Mouse (Mus musculus) mature B cell (primary cell): ENCODE data around the gene Iqcf4.
"Not testable (repeated sequence)": the region's sequence is repeated elsewhere in the genome, so short reads cannot be mapped to it uniquely, and the experiment has no call there.

Experiments used
- in situ Hi-C: fragments of 300-500 bp; cut with MboI; formaldehyde crosslinking; loops from 2 replicates; pipeline ENCODE4 v1.14.3; 2019

Iqcf4 gene

DNA sequence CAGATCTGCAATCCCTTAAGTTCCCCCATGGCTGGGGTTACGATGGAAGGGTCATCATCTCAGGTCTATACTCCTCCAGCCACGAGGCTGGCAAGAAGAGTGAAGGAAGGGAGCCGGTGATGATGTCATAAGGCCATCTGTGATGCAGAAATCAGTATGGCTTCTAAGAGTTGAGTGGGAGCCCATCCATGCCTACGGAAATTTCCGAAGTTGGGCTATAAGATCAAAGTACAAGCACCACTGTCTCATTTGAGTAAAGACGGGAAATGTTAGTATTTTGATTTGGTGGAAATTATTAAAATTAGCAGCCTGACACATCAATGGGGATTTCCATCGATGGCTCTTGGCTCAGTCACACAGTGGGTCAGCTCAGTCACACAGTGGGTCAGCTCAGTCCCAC, at the start of gene Iqcf4:
Gene Iqcf4, minus strand, starts transcription at position 101 of the 400 bp plus-strand sequence.
- in situ Hi-C loops = no loop called here

DNA sequence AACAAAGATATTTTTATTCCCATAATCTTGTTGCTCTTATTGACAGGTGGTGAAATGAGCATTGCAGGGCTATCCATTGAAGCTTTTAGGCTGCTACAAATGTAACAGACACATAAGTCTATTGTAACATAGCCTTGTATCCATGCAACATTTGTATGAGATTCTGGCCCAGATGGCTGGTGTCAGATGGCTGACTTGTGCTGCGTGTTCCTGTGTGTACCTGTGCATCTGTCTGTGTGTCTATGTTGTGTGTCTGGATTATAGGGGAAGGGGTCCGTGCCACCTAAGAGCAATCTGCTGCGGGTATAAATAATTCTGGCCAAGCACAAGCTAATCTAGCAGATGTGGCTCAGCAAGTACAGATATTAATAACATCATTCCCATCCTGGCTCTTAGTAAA, 46.7 kb upstream of the Iqcf4 start:
- in situ Hi-C loops = no loop called here

DNA sequence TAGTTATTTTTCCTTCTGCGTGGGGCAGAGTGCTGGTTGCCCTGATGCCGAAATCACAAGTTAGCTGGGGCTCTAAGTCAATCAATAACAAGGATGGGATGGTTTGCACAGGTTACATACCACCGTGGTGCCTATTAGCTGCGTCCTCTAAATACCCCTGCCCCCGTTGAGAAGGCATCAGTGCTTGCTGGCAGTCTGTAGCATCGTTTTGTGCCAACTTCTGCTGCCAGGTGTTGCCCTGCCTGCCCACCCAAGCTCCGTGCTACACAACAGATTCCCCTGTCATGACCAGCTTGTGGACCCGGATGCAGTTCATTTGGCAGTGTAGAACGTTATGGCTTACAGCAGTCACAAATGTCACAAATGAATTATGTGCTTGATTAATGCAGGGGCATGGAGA, 45.5 kb upstream of the Iqcf4 start:
- in situ Hi-C loops = no loop called here

DNA sequence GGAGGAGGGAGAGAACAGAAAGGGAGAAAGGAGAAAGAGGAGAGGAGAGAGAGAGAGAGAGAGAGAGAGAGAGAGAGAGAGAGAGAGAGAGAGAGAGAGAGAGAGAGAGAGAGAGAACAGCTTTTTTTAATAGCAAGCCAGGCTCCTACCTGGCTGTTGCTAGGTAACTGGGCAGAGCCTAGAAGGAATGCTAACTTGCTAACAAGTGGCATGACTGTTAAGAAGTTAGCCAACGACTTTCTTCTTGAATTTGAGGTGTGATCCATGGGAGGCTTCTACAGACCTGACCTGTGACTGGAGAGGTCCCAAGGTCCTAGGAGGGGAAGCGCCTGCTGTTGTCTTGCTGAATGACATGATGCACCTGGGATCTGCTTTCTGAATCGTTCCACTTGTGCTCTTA, 43.8 kb upstream of the Iqcf4 start:
- in situ Hi-C loops = no loop called here

DNA sequence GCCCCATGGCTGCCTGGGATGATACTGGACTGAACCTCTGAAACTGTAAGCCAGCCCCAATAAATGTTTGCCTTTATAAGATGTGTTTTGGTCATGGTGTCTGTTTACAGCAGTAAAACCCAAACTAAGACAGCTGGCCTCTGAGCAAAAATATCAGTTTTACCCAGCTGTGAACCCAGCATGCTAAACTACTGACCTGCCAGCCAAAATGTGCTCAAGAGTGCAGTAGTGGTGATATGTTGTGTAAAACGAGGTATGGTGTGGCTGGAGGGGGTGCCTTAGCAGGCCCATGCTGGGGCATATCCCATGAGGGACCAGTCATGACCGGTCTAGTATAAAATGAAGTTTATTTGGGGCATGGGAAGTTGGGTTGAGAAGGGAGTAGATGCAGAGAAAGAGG, 43.2 kb upstream of the Iqcf4 start:
- in situ Hi-C loops = no loop called here

DNA sequence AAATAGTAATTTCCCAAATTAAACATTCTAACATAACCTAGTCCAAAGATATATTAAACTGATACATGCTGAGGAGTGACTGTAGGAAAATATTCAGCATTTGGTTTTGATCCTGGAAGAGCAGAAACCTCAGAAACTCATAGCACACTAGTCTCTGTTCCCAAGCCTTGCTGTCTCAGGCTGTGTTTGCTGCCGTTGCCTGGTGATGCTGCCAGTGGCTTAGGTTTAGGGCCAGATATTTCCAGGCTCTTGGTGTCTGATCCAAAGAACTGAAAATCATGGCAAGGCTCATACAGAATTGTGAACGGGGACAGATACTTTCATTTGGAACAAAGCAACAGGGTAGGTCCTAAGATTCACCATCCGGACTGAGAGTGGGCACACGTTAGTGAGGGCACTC, 39.9 kb upstream of the Iqcf4 start:
- in situ Hi-C loops = no loop called here

DNA sequence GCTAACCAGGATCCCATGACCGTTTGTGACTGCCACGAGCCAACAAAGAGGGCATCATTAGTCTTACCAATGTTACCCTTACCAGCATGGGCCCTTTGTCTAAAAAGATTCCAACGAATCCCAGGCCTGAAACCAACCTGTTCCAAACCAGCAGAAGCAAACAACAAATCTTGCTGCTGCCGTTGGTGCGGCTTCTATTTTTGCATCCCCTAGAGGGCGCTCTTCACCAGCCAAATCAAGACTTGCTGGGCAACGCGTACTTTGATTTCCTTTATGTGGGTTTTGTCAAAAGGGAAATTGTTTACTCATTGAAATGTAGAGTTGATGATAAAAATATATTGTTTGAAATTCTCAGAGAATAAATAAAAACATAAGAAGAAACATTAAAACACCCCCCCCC, 29.8 kb upstream of the Iqcf4 start:
- in situ Hi-C loops = no loop called here

DNA sequence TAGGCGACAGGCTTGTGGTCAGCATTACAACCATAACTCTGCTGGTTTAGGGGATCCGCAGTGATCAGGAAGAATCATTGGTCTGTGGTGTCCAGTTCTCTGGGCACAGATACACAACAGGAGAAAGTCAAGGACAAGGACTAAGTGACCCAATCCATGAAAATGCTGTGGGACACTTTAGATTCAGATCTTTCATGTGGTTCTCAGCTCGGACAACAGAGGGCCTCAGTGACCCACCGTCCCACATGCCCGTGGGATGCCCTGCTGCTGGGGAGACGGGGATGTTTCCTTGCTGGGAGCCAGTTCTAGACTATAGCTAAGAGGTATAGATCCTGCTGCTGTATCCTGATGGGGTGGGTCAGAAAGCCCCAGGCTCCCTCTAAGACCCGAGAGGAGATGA, 27.7 kb upstream of the Iqcf4 start:
- in situ Hi-C loops = no loop called here

DNA sequence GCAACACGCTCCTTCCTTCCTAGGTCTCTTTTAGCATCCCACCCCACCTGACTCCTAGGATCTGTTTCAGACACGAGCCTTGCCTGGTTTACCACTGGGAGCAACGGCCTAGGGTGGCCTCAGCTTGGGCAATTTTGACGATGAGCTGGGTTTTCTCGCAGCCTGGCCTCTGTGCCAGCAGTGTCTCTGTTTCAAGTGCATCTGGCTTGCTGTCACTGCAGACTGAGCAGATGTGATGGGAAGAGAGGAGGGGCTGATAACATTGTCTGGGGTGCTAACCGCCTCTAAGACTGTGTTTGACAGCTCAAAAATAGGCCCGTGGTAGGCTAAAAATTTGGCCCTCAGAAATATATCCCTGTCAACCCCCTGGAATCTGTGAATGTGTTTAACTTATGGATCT, 25.0 kb upstream of the Iqcf4 start:
- in situ Hi-C loops = no loop called here

DNA sequence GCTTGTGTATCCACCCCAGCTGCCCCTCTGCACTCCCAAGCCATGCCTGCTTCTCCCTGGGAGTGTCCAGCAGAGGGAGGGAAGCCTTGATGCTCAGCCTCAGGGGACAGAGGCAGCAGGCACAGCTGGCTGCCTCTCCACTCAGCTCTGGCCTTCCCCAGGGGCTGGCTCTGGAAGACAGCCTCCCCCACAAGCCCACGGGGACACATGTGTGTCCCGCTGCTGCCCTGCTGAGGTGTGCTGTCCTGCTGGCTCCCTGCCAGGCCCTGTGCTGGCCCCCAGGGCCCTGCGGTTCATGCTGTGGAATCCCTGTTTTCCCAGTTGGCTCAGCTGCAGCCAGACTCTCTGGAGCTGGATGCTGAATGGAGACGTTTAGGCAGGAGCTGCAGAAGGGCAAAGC, 24.6 kb upstream of the Iqcf4 start:
- in situ Hi-C loops = not testable (repeated sequence)

DNA sequence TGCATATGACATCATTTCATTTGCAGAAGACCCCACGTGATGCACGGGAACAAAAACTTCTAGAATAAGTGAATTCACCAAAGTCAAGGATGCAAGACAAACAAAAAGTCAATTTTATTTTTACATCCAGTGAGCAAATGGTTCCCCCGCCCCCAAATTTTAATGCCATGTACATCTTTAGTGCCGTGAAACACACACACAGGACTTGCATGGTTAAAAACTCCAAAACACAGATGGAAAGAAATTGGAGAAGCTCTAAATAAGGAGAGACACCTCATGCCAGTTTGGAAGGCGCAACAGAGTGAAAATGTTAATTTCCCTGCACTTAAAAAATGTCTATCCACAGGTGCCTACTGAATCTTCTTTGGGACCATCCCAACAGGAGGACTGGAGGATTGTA, 21.4 kb upstream of the Iqcf4 start:
- in situ Hi-C loops = no loop called here

DNA sequence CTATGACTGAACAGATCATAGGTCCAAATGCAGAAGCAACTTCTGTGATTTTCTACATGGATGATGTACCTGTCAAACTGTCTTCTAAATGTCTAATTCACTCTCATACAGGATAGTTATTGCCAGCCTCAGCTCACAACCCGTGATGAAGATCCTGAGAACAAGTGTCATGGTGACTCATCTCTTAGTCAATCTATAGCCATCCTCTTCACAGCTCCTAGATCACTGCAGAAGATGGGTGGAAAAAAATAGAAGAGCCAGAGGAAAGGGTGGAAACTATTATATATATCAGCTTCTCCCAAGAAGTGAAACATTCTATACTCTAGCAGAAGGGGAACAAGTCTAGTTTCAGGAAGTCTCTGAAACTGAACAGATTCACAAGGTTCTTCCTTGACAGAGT, 11.8 kb upstream of the Iqcf4 start:
- in situ Hi-C loops = no loop called here

DNA sequence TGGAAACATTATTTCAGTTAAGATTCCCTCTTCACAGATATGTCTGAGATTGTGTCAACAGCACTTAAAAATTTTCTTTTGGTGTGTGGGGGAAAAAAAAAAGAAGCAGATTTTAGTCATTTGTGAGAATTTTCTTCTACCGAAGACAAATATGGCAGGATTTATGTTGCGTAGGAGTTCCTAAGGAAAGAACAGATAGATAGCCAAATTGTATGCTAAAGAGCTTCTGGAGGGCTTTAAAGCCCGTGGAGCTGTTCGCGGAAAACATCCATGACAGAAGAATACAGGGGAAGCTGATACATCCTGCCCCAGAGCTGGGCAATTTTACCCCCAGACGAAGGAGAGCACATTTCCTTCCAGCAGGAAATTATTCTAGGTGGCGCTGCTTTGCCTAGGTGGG, 9.2 kb upstream of the Iqcf4 start:
- in situ Hi-C loops = no loop called here

DNA sequence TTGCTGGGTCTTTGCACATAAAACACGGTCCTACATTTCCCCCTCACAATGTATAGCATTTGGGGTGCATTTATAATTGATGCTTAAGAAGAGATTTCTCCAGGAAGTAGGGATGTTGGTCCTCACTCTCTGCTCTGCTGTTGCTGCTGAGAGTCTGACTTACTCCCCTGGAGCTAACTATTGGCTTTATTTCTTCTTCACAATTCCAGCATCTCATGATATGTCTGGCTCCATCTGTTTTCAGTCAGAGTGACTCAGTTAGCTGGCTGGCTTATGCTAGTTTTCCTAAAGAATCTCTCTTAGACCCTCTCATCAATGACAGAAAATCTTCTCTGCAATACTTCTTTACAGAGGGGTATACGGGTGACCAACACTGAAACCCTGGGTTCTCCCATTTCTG, 5.3 kb upstream of the Iqcf4 start:
- in situ Hi-C loops = no loop called here

DNA sequence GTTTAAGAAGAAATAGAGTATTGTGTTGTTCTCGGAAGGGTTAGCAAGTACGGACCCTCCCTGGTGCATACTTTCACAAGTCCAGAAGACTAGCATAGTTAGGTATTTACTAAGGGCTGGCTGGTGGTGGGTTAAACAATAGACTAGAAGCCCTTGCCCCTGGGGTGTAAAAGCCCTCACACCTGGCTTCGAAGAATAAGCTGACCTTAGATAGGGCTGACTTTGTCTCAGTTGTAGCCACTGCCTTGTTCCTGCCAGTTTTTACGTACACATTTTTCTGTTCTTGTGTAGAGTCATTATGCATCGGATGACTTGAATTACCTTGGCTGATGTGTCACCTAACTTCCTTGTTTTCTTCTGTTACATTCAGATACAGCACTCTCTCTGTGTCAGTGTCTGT, 2.6 kb upstream of the Iqcf4 start:
- in situ Hi-C loops = no loop called here

DNA sequence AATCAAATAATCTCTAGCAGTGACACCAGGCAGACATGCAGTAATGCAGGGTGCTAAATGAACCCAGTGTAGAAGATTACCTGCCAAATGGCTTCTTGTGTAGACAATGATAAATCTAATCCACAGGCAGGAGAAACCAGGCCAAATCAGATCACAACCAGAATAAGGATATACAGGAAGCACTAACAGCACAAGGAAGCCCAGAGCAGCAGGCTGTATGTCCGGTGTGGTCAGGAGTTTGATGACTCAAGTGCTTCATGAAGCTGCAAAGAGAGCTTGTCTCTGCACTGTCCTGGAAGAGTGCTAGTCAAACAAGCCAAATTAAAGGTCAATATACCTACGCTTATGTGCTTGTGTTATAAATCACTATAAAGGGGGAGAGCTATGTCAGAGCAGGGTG, 1.4 kb upstream of the Iqcf4 start:
- in situ Hi-C loops = no loop called here

DNA sequence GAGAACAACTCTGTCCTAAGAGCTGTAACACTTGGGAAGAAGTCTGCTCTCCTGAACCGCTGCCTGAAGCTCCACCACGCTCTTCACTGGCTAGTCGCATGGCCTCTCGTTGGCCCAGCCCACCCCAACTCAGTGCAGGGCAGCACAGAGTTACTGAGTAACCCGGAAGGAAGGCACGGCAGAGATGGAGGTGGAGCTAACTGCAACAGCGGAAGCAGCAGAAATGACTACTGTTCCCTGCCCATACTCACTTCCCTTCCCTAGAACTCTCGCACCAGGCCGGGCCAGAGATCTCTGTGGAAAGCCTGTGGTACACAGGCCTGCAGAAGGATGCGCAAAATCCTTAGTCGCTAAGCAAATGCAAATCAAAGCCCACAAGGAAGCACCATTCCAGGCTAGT, 4.4 kb downstream of the Iqcf4 start:
- in situ Hi-C loops = no loop called here

DNA sequence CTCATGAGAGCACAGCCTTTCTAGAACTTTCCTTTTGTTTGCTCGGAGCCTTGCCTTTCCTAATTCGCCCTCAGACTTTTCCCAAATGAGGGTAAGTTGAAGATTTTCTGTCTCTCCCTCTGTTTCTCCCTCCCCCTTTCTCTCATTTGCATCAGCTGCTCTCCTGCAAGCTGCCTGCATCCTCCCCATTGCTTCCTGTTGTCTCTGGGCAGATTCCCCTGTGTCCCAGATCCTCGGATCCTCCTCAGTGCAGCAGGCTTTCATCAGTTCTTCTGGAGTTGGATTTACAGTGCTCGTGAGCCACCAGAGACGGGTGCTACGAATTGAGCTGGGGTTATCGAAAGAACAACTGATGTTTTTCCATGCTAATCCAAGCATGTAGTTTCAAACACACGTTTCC, 6.8 kb downstream of the Iqcf4 start:
- in situ Hi-C loops = no loop called here

DNA sequence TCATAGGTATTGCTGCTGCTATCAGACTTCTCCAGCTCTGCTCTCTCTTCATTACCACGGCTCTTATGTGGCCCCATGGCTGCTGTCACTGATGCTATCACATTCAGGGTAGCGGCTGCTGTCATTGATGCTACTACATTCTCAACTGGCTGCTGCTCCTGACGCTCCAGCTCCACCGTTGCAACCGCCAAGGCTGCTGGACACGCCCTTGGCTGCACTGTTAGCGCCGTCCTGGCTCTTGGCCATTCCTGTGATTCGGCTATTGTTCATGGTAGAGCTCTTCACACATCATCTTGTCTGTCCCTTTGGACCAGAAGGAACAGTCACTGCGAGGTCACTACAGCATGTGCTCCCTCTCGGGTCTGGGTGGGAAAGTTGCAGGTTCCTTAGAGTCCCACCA, 8.5 kb downstream of the Iqcf4 start:
- in situ Hi-C loops = no loop called here

DNA sequence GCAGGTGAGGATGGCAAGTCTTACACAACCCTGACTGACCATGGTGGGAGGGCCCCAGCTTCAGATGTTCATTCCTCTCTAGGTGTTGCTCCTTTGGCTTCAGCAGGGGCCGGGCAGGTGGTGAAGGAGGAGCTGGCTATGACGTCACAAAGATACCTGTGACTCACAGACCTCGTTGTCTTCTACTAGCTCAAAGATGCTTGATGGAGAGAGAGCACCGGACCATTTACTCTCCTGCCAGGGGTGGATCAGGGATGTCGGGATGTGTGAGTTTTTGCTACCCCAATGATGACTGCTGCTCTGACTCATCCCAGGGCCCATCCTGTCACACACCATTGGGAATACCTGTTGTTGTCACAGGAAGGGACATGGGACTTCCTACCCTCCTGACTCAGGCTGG, 9.3 kb downstream of the Iqcf4 start, which contains the start of gene Iqcf3:
Gene Iqcf3, minus strand, starts transcription at position 101 of the 400 bp plus-strand sequence.
- in situ Hi-C loops = no loop called here

DNA sequence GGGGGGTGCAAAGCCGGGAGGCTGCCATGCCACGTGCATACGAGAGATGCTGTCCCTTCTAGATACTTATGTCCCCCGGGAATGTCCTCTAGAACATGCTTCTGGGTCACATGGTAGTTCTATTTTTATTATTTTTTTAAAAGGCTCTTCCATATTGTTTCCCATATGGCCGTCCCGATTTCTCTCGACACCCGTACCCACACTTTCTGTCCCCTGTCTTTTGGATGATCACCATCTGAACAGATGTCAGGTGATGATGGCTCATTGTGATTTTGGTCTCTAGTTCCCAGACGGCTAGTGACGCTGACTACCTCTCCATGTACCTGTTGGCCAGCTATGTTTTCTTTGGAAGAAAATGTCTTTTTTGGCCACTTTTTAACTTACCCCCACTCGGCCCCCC, 35.8 kb downstream of the Iqcf4 start:
- in situ Hi-C loops = no loop called here

DNA sequence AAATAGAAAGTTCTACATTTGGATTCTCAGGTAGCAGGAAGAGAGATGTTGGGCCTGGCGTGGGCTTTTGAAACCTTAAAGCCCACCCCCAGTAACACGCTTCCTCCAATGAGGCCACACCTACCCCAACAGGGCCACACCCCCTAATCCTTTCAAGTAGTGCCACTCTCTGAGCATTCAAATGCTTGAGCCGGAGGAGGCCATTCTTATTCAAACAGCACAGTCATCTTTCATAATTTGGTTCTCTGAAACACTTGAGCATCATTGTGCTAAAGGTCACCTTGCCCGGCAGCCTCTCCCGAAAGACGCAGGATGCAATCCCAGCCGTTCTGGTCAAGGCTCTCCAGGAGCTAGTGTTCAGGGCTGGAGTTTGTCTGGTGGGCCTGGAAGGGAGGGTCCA, 36.5 kb downstream of the Iqcf4 start:
- in situ Hi-C loops = no loop called here

DNA sequence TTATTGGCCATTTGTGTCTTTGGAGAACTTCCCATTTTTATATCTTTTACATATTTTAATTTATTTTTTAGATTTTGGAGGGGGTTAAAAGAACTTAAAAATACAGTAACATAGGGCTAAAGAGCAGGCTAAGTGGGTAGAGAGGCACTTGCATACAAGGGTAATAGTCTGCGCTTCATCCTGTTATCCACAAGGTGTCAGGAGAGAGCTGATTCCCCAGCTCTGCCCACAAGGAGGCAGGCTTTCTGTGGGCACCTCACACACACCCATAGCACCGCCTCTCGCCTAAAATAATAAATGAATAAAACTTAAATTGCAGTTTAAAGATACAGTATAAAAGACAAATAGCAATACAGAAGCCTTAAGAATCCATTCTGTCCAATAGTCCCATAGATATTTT, 39.0 kb downstream of the Iqcf4 start:
- in situ Hi-C loops = no loop called here

DNA sequence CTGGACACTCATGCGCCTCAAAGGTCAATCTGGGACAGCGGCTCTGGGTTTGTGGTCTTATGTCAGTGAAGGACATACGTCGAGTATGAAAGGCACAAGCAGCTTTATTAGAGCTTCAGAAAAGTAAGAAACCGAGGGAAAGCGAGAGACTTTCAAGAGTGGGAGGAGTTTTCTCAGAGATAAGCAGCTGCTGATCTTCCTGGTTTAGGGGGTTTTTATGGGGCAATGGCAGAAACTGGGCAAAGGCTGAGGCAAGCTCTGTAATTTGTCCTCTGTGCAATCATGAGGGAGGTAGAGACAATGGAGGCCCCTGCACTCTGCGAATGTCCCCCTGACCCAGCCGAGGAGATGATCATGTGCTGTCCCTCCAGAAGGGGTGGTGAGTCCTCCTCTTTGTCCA, 50.9 kb downstream of the Iqcf4 start:
- in situ Hi-C loops = no loop called here

DNA sequence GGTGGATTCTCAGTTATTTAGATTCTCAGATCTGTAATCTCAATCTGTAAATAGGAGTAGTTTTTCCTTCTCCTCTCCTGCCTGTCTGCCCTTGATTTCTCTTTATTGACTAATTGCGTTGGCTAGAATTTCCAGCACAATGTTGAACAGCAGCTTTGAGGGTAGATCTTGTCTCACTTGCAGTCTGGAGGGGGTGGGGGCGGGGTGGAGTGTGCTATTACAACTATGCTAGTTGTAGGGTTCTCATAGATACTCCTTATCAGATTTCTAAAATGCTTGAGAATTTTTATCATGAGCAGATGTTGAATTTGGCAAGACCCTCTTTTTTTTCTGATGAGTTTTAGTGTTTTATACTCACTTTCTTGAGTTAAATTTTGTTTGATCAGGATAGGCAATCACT, 51.4 kb downstream of the Iqcf4 start:
- in situ Hi-C loops = no loop called here
